Mouse (Mus musculus): ENCODE measurements around the gene Ypel1. TPM values are rescaled to one million over a fixed set of nuclear protein-coding genes. Genes with fewer than 3 reads are reported as not detected.

Gene Ypel1
- polyA plus RNA-seq, 1 experiment from 2014 or later, result 26.2 TPM

GRCm38 (mm10) chr16:17096938-17097337 lies 27.4 kb downstream of the Ypel1 start:
- no peaks in the 10 kb centered on the region for H3K27me3 ChIP-seq
- H3K4me1 ChIP-seq, result no peaks in the 10 kb centered on the region
- peaks cover 93% of the 10 kb centered on the region for H3K36me3 ChIP-seq
- no peak overlapping the region for H3K4me2 ChIP-seq
- ATAC-seq (ENCODE audit: insufficient number of reproducible peaks, low FRiP score, low TSS enrichment, low read depth), result no peak
- H3K27ac ChIP-seq, result no peak overlapping the region
- 96% methylated on average over 3 of the region's 3 CpGs for WGBS
- no peaks in the 10 kb centered on the region for H3K9me3 ChIP-seq
- no peak overlapping the region for H3K9ac ChIP-seq
- no peak overlapping the region for H3K4me3 ChIP-seq

GRCm38 (mm10) chr16:17102630-17103220 lies 33.2 kb downstream of the Ypel1 start:
- Histone ChIP-seq H3K9ac (no peak overlapping the region), H3K36me3 (peaks cover 80% of the 10 kb centered on the region), H3K4me3 (no peak overlapping the region), H3K27ac (0 out of 2 replicates have a peak overlapping the region, but pooled peaks have one; percentile 19), H3K4me1 (peaks cover 8% of the 10 kb centered on the region; the same call in 1 of the 2 replicates), H3K27me3 (no peaks in the 10 kb centered on the region), H3K4me2 (no peak overlapping the region), H3K9me3 (no peaks in the 10 kb centered on the region)
- 55% methylated on average over 7 of the region's 7 CpGs for WGBS
- no peak; the same call in 1 of the 2 replicates for ATAC-seq (ENCODE audit: insufficient number of reproducible peaks, low FRiP score, low TSS enrichment, low read depth)

- Histone ChIP-seq H3K4me2 (no peak overlapping the region), H3K9me3 (no peaks in the 10 kb centered on the region), H3K27ac (no peak overlapping the region), H3K4me3 (no peak overlapping the region), H3K4me1 (peaks cover 11% of the 10 kb centered on the region), H3K36me3 (peaks cover 76% of the 10 kb centered on the region), H3K9ac (no peak overlapping the region), H3K27me3 (no peaks in the 10 kb centered on the region)
- no peak for ATAC-seq (ENCODE audit: insufficient number of reproducible peaks, low FRiP score, low TSS enrichment, low read depth)
- WGBS, result 74% methylated on average over 4 of the region's 4 CpGs
Observed at GRCm38 (mm10) chr16:17104600-17104999, 35.1 kb downstream of the Ypel1 start.

- peak within 1 kb of the TSS; percentile 51 for H3K4me2 ChIP-seq
Observed at GRCm38 (mm10) chr16:17110771-17111743, 41.6 kb downstream of the Ypel1 start, which contains the start of gene Ppil2. Ppil2 (minus strand) TSS chr16:17111257.

GRCm38 (mm10) chr16:17117309-17117799 lies 47.9 kb downstream of the Ypel1 start:
- no peaks in the 10 kb centered on the region for H3K27me3 ChIP-seq
- no peak overlapping the region for H3K27ac ChIP-seq
- no peak overlapping the region for H3K4me2 ChIP-seq
- H3K9ac ChIP-seq, result no peak overlapping the region
- no peak overlapping the region for H3K4me3 ChIP-seq
- no peaks in the 10 kb centered on the region for H3K9me3 ChIP-seq
- H3K36me3 ChIP-seq, result peaks cover 20% of the 10 kb centered on the region
- H3K4me1 ChIP-seq, result no peaks in the 10 kb centered on the region
- WGBS, result 84% methylated on average over 5 of the region's 5 CpGs
- no peak for ATAC-seq (ENCODE audit: insufficient number of reproducible peaks, low FRiP score, low TSS enrichment, low read depth)

More at GRCm38 (mm10) chr16:17110771-17111743, 41.6 kb downstream of the Ypel1 start, which contains the start of gene Ppil2:
- 10% methylated on average over 38 of the region's 38 CpGs for WGBS
- Histone ChIP-seq H3K9ac (peak within 1 kb of the TSS; percentile 72), H3K4me1 (peaks cover 18% of the 10 kb centered on the region), H3K27ac (peak within 1 kb of the TSS; percentile 52), H3K36me3 (peaks cover 31% of the 10 kb centered on the region), H3K27me3 (no peaks in the 10 kb centered on the region), H3K9me3 (no peaks in the 10 kb centered on the region), H3K4me3 (peak within 1 kb of the TSS; percentile 82)
- ATAC-seq (ENCODE audit: insufficient number of reproducible peaks, low FRiP score, low TSS enrichment, low read depth), result peak; percentile 68; the same call in 1 of the 2 replicates

GRCm38 (mm10) chr16:17121569-17121968 lies 52.1 kb downstream of the Ypel1 start:
- Histone ChIP-seq H3K27me3 (no peaks in the 10 kb centered on the region), H3K9me3 (no peaks in the 10 kb centered on the region), H3K27ac (no peak overlapping the region), H3K36me3 (peaks cover 9% of the 10 kb centered on the region), H3K4me1 (peaks cover 23% of the 10 kb centered on the region), H3K4me3 (no peak overlapping the region), H3K9ac (no peak overlapping the region), H3K4me2 (no peak overlapping the region)
- ATAC-seq (ENCODE audit: insufficient number of reproducible peaks, low FRiP score, low TSS enrichment, low read depth), result no peak
- 77% methylated on average over 14 of the region's 14 CpGs for WGBS

- ATAC-seq (ENCODE audit: insufficient number of reproducible peaks, low FRiP score, low TSS enrichment, low read depth), result 0 out of 2 replicates have a peak, but pooled peaks have one; percentile 49
- peaks cover 23% of the 10 kb centered on the region for H3K4me1 ChIP-seq
Observed at GRCm38 (mm10) chr16:17124119-17124870, 54.8 kb downstream of the Ypel1 start.

GRCm38 (mm10) chr16:17124871-17125520 lies 55.5 kb downstream of the Ypel1 start, which contains the start of gene 2610318N02Rik:
2610318N02Rik (minus strand) TSS chr16:17125167.
- Histone ChIP-seq H3K4me1 (peaks cover 23% of the 10 kb centered on the region), H3K27ac (peak within 1 kb of the TSS; percentile 43; the same call in 1 of the 2 replicates), H3K9ac (peak within 1 kb of the TSS; percentile 33), H3K4me3 (peak within 1 kb of the TSS; percentile 46), H3K27me3 (no peaks in the 10 kb centered on the region), H3K4me2 (peak within 1 kb of the TSS; percentile 75), H3K9me3 (no peaks in the 10 kb centered on the region), H3K36me3 (peaks cover 8% of the 10 kb centered on the region)
- WGBS, result under 1% methylated on average over 25 of the region's 25 CpGs
- ATAC-seq (ENCODE audit: insufficient number of reproducible peaks, low FRiP score, low TSS enrichment, low read depth), result peak; percentile 71; the same call in 1 of the 2 replicates

More at GRCm38 (mm10) chr16:17124119-17124870, 54.8 kb downstream of the Ypel1 start:
- no peaks in the 10 kb centered on the region for H3K27me3 ChIP-seq
- no peaks in the 10 kb centered on the region for H3K9me3 ChIP-seq
- 3% methylated on average over 22 of the region's 22 CpGs for WGBS
- peak overlapping the region; percentile 43; the same call in 1 of the 2 replicates for H3K27ac ChIP-seq
- H3K4me2 ChIP-seq, result peak overlapping the region; percentile 75
- peaks cover 9% of the 10 kb centered on the region for H3K36me3 ChIP-seq
- peak overlapping the region; percentile 46 for H3K4me3 ChIP-seq
- peak overlapping the region; percentile 33 for H3K9ac ChIP-seq

- Histone ChIP-seq H3K4me3 (no peak overlapping the region), H3K4me2 (no peak overlapping the region), H3K27ac (no peak overlapping the region), H3K9ac (no peak overlapping the region), H3K36me3 (no peaks in the 10 kb centered on the region; the same call in none of the 2 replicates), H3K27me3 (no peaks in the 10 kb centered on the region), H3K4me1 (peaks cover 30% of the 10 kb centered on the region), H3K9me3 (no peaks in the 10 kb centered on the region)
- 92% methylated on average over 1 of the region's 1 CpGs for WGBS
- no peak for ATAC-seq (ENCODE audit: insufficient number of reproducible peaks, low FRiP score, low TSS enrichment, low read depth)
Observed at GRCm38 (mm10) chr16:17127292-17127691, 57.8 kb downstream of the Ypel1 start.

- Histone ChIP-seq H3K27ac (peak overlapping the region; percentile 35; the same call in 1 of the 2 replicates), H3K4me1 (peaks cover 12% of the 10 kb centered on the region), H3K27me3 (no peaks in the 10 kb centered on the region), H3K4me2 (peak overlapping the region; percentile 95), H3K9me3 (no peaks in the 10 kb centered on the region), H3K4me3 (peak overlapping the region; percentile 80), H3K36me3 (no peaks in the 10 kb centered on the region), H3K9ac (peak overlapping the region; percentile 69)
- no peak for ATAC-seq (ENCODE audit: insufficient number of reproducible peaks, low FRiP score, low TSS enrichment, low read depth)
- 3% methylated on average over 43 of the region's 43 CpGs for WGBS
Observed at GRCm38 (mm10) chr16:17131191-17132088, 61.9 kb downstream of the Ypel1 start.
